Comparison of ENCODE assay signal across 9 mouse cellular contexts in the genomic region with DNA sequence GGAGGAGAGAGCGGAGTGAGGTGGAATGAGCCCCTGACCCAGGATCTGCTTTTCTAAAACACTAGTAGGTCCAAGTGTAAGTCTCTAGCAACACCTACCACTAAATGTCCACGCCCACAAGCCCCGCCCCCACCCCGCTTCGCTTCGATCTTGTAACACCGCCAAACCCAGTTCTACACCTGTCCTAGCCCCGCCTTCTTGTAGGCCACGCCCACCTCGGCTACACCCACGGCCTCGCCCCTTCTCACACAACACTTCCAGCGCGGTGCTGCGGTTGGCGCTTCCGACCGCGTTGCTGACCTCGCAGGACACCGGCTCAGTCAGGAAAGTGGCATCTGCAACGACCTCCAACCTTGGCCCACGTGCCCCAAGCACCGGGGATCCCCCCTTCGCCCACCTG. TPM values are rescaled to one million over a fixed set of nuclear protein-coding genes. Genes with fewer than 3 reads are reported as not detected.
A peak's percentile ranks its signal among the peaks of the same experiment; 100 is the strongest.
DNase-seq lines count a peak whose midpoint lies in the region; ATAC-seq and TF ChIP-seq lines count a peak whose summit lies in the region.
"Had no signal": no experiment of that assay in that cellular context is flagged by ENCODE, and none has a peak within 500 bp of the region (broad histone marks: within the 10 kb centered on the region; RNA-seq: fewer than 3 reads in every experiment).

No protein-coding gene starts in this region.

- no peak for ATAC-seq in forebrain, embryonic 13.5 days
- ATAC-seq in forebrain, embryonic 11.5 days (replicated peaks; ENCODE audit: low FRiP score), result no peak
- peak; percentile 66 for ATAC-seq in activated CD4-positive, CD25-positive, alpha-beta regulatory T cell, adult 4 months
- peak; percentile 55 for ATAC-seq in lung, postnatal 0 days
- ATAC-seq in stomach, embryonic 15.5 days (ENCODE audit: insufficient read depth, low FRiP score, low read depth), result 0 out of 2 replicates have a peak, but pooled peaks have one; percentile 40

- no peak overlapping the region for H3K4me3 ChIP-seq in forebrain, embryonic 13.5 days
- no peak overlapping the region for H3K4me3 ChIP-seq in forebrain, embryonic 11.5 days (ENCODE audit: low read depth, low read length)
- no peak overlapping the region; the same call in 1 of the 2 replicates for H3K4me3 ChIP-seq in lung, postnatal 0 days (ENCODE audit: low read depth, low read length)
- no peak overlapping the region for H3K4me3 ChIP-seq in stomach, embryonic 15.5 days (replicated peaks)

- H3K36me3 ChIP-seq in forebrain, embryonic 13.5 days (ENCODE audit: poor library complexity, severe bottlenecking), result no peaks in the 10 kb centered on the region
- H3K36me3 ChIP-seq in forebrain, embryonic 11.5 days (ENCODE audit: control insufficient read depth, insufficient read depth, low read length), result no peaks in the 10 kb centered on the region
- no peaks in the 10 kb centered on the region for H3K36me3 ChIP-seq in lung, postnatal 0 days (ENCODE audit: insufficient read depth, low read length)
- no peaks in the 10 kb centered on the region for H3K36me3 ChIP-seq in stomach, embryonic 15.5 days
- H3K36me3 ChIP-seq: G1E had no signal

- peak overlapping the region; percentile 10; the same call in 1 of the 2 replicates for H3K4me2 ChIP-seq in forebrain, embryonic 13.5 days
- H3K4me2 ChIP-seq in forebrain, embryonic 11.5 days (ENCODE audit: low read depth, low read length, severe bottlenecking), result no peak overlapping the region
- H3K4me2 ChIP-seq in lung, postnatal 0 days (replicated peaks; ENCODE audit: low read depth, low read length), result no peak overlapping the region
- peak overlapping the region; percentile 46 for H3K4me2 ChIP-seq in stomach, embryonic 15.5 days

- H3K27ac ChIP-seq in forebrain, embryonic 13.5 days, result no peak overlapping the region
- H3K27ac ChIP-seq in forebrain, embryonic 11.5 days (ENCODE audit: low read depth, low read length), result no peak overlapping the region
- H3K27ac ChIP-seq in lung, postnatal 0 days (ENCODE audit: low read length), result no peak overlapping the region
- H3K27ac ChIP-seq in stomach, embryonic 15.5 days, result no peak overlapping the region

- TF ChIP-seq CTCF in lung, postnatal 0 days (IDR thresholded peaks at IDR 0.05), result no peak

- H3K9ac ChIP-seq in forebrain, embryonic 13.5 days, result no peak overlapping the region
- H3K9ac ChIP-seq in forebrain, embryonic 11.5 days (ENCODE audit: low read length), result no peak overlapping the region
- H3K9ac ChIP-seq in lung, postnatal 0 days (replicated peaks; ENCODE audit: low read depth), result no peak overlapping the region
- no peak overlapping the region for H3K9ac ChIP-seq in stomach, embryonic 15.5 days

- H3K9me3 ChIP-seq in forebrain, embryonic 13.5 days (replicated peaks), result no peaks in the 10 kb centered on the region
- H3K9me3 ChIP-seq in forebrain, embryonic 11.5 days (ENCODE audit: control insufficient read depth, low read length), result no peaks in the 10 kb centered on the region
- no peaks in the 10 kb centered on the region for H3K9me3 ChIP-seq in lung, postnatal 0 days (ENCODE audit: low read length)
- H3K9me3 ChIP-seq in stomach, embryonic 15.5 days, result no peaks in the 10 kb centered on the region
- H3K9me3 ChIP-seq: G1E had no signal

- peaks cover 80% of the 10 kb centered on the region for H3K27me3 ChIP-seq in forebrain, embryonic 13.5 days
- H3K27me3 ChIP-seq in forebrain, embryonic 11.5 days (ENCODE audit: control insufficient read depth, insufficient read depth, low read length), result peaks cover 63% of the 10 kb centered on the region
- peaks cover 43% of the 10 kb centered on the region for H3K27me3 ChIP-seq in lung, postnatal 0 days (replicated peaks; ENCODE audit: insufficient read depth, low read length)
- peaks cover 66% of the 10 kb centered on the region for H3K27me3 ChIP-seq in stomach, embryonic 15.5 days (replicated peaks)

- peaks cover 35% of the 10 kb centered on the region for H3K4me1 ChIP-seq in forebrain, embryonic 13.5 days
- H3K4me1 ChIP-seq in forebrain, embryonic 11.5 days (replicated peaks; ENCODE audit: control insufficient read depth, insufficient read depth, low read length), result peaks cover 14% of the 10 kb centered on the region
- H3K4me1 ChIP-seq in lung, postnatal 0 days (ENCODE audit: insufficient read depth, low read depth, low read length), result no peaks in the 10 kb centered on the region
- peaks cover 25% of the 10 kb centered on the region for H3K4me1 ChIP-seq in stomach, embryonic 15.5 days

- WGBS in forebrain, embryonic 13.5 days, result 3% methylated on average over 25 of the region's 25 CpGs
- 2% methylated on average over 25 of the region's 25 CpGs for WGBS in forebrain, embryonic 11.5 days
- WGBS in lung, postnatal 0 days, result 2% methylated on average over 25 of the region's 25 CpGs
- WGBS in stomach, embryonic 15.5 days, result under 1% methylated on average over 25 of the region's 25 CpGs

- no peak for TF ChIP-seq EP300 in lung, postnatal 0 days (IDR thresholded peaks at IDR 0.05)

- intact Hi-C loops in left cerebral cortex, postnatal 14 days (cut with DNase I), result no loop called here

- DNase-seq in forebrain, embryonic 11.5 days (ENCODE audit: low spot score), result no peak
- peak; percentile 65 for DNase-seq in kidney, adult 11 months
- peak; percentile 38 for DNase-seq in lung, postnatal 0 days (ENCODE audit: low spot score)
- no peak for DNase-seq in left cerebral cortex, postnatal 14 days (ENCODE audit: low spot score in 2 of 2)
- no peak for DNase-seq in cerebellum, postnatal 36 days

RNA-seq across cellular contexts. Expression of gene Kirrel2, which starts 3.7 kb away (rescaled TPM):
- 0.36 and 0.65 TPM in 2 replicates for polyA plus RNA-seq in forebrain, embryonic 13.5 days (2015; fragmentation: Nextera tagmentation; extraction: Ambion mirVana)
- polyA plus RNA-seq in forebrain, embryonic 11.5 days (2014; fragmentation: Nextera tagmentation; extraction: Ambion mirVana), result 0.55 and 0.61 TPM in 2 replicates
- polyA plus RNA-seq in activated CD4-positive, CD25-positive, alpha-beta regulatory T cell, adult 4 months (2017; shearing (Covaris generic)), result not detected
- not detected in 2 replicates for polyA plus RNA-seq in lung, postnatal 0 days (2015; fragmentation: Nextera tagmentation; extraction: Ambion mirVana)
- polyA plus RNA-seq in stomach, embryonic 15.5 days (2015; fragmentation: Nextera tagmentation; extraction: Ambion mirVana), result 4.7 and 6.0 TPM in 2 replicates
- 1 to 10 TPM; 6.1 to 8.0 TPM for total RNA-seq in left cerebral cortex, postnatal 14 days (2021)
- total RNA-seq: G1E had no signal
- polyA plus RNA-seq: G1E had no signal

RNA-seq across cellular contexts. Expression of gene Nphs1, which starts 4.3 kb away (rescaled TPM):
- polyA plus RNA-seq in forebrain, embryonic 13.5 days (2015; fragmentation: Nextera tagmentation; extraction: Ambion mirVana), result 0.15 and 0.18 TPM in 2 replicates
- polyA plus RNA-seq in forebrain, embryonic 11.5 days (2014; fragmentation: Nextera tagmentation; extraction: Ambion mirVana), result 0.21 and 0.24 TPM in 2 replicates
- under 1 TPM in 1 of 2 experiments, not detected in 1; 0.24 TPM for polyA plus RNA-seq in activated CD4-positive, CD25-positive, alpha-beta regulatory T cell, adult 4 months (2017; shearing (Covaris generic))
- 0.12 TPM in 2 replicates for polyA plus RNA-seq in lung, postnatal 0 days (2015; fragmentation: Nextera tagmentation; extraction: Ambion mirVana)
- 3.7 and 5.7 TPM in 2 replicates for polyA plus RNA-seq in stomach, embryonic 15.5 days (2015; fragmentation: Nextera tagmentation; extraction: Ambion mirVana)
- total RNA-seq in left cerebral cortex, postnatal 14 days (2021), result under 1 TPM; 0.35 to 0.53 TPM
- polyA plus RNA-seq: G1E had no signal

RNA-seq across cellular contexts. Expression of gene Aplp1, which starts 8.4 kb away (rescaled TPM):
- 306 and 329 TPM in 2 replicates for polyA plus RNA-seq in forebrain, embryonic 13.5 days (2015; fragmentation: Nextera tagmentation; extraction: Ambion mirVana)
- polyA plus RNA-seq in forebrain, embryonic 11.5 days (2014; fragmentation: Nextera tagmentation; extraction: Ambion mirVana), result 99.2 and 108 TPM in 2 replicates
- polyA plus RNA-seq in activated CD4-positive, CD25-positive, alpha-beta regulatory T cell, adult 4 months (2017; shearing (Covaris generic)), result 1 to 10 TPM; 3.0 to 4.3 TPM
- polyA plus RNA-seq in lung, postnatal 0 days (2015; fragmentation: Nextera tagmentation; extraction: Ambion mirVana), result 6.8 and 8.1 TPM in 2 replicates
- 38.6 and 46.5 TPM in 2 replicates for polyA plus RNA-seq in stomach, embryonic 15.5 days (2015; fragmentation: Nextera tagmentation; extraction: Ambion mirVana)
- total RNA-seq in left cerebral cortex, postnatal 14 days (2021), result 1,000 to 10,000 TPM; 1,098 to 1,148 TPM
- polyA plus RNA-seq: G1E had no signal

RNA-seq across cellular contexts. Expression of gene Nfkbid, which starts 32.2 kb away (rescaled TPM):
- polyA plus RNA-seq in forebrain, embryonic 13.5 days (2015; fragmentation: Nextera tagmentation; extraction: Ambion mirVana), result 1.3 and 1.6 TPM in 2 replicates
- 1.3 and 1.6 TPM in 2 replicates for polyA plus RNA-seq in forebrain, embryonic 11.5 days (2014; fragmentation: Nextera tagmentation; extraction: Ambion mirVana)
- 10 to 100 TPM; 36.5 to 41.2 TPM for polyA plus RNA-seq in activated CD4-positive, CD25-positive, alpha-beta regulatory T cell, adult 4 months (2017; shearing (Covaris generic))
- polyA plus RNA-seq in lung, postnatal 0 days (2015; fragmentation: Nextera tagmentation; extraction: Ambion mirVana), result 1.9 and 2.5 TPM in 2 replicates
- 2.5 and 2.6 TPM in 2 replicates for polyA plus RNA-seq in stomach, embryonic 15.5 days (2015; fragmentation: Nextera tagmentation; extraction: Ambion mirVana)
- total RNA-seq in left cerebral cortex, postnatal 14 days (2021), result 1 to 10 TPM; 2.8 to 4.2 TPM

RNA-seq across cellular contexts. Expression of gene Hcst, which starts 34.1 kb away (rescaled TPM):
- polyA plus RNA-seq in forebrain, embryonic 13.5 days (2015; fragmentation: Nextera tagmentation; extraction: Ambion mirVana), result 0.88 TPM in 1 of 2 replicates, not detected in the other
- 1.0 TPM in 1 of 2 replicates, not detected in the other for polyA plus RNA-seq in forebrain, embryonic 11.5 days (2014; fragmentation: Nextera tagmentation; extraction: Ambion mirVana)
- 100 to 1,000 TPM; 433 to 632 TPM for polyA plus RNA-seq in activated CD4-positive, CD25-positive, alpha-beta regulatory T cell, adult 4 months (2017; shearing (Covaris generic))
- polyA plus RNA-seq in lung, postnatal 0 days (2015; fragmentation: Nextera tagmentation; extraction: Ambion mirVana), result 7.2 and 9.4 TPM in 2 replicates
- 1.4 and 2.0 TPM in 2 replicates for polyA plus RNA-seq in stomach, embryonic 15.5 days (2015; fragmentation: Nextera tagmentation; extraction: Ambion mirVana)
- total RNA-seq in left cerebral cortex, postnatal 14 days (2021), result 1 to 10 TPM in 1 of 2 experiments, not detected in 1; 2.6 TPM

Comparison
In these comparisons a context has a peak if more than half of its experiments do, and no peak if none do; other contexts are left out.
1. H3K4me2 ChIP-seq: peak in forebrain, embryonic 13.5 days (single experiment) and stomach, embryonic 15.5 days (single experiment); none in forebrain, embryonic 11.5 days (single experiment) and lung, postnatal 0 days (single experiment).
2. ATAC-seq: peak in activated CD4-positive, CD25-positive, alpha-beta regulatory T cell, adult 4 months (single experiment), lung, postnatal 0 days (single experiment) and stomach, embryonic 15.5 days (single experiment); none in forebrain, embryonic 13.5 days (single experiment) and forebrain, embryonic 11.5 days (single experiment).
3. DNase-seq: peak in kidney, adult 11 months (single experiment) and lung, postnatal 0 days (single experiment); none in forebrain, embryonic 11.5 days (single experiment), left cerebral cortex, postnatal 14 days (0 of 2) and cerebellum, postnatal 36 days (0 of 2).